In the genomic region with DNA sequence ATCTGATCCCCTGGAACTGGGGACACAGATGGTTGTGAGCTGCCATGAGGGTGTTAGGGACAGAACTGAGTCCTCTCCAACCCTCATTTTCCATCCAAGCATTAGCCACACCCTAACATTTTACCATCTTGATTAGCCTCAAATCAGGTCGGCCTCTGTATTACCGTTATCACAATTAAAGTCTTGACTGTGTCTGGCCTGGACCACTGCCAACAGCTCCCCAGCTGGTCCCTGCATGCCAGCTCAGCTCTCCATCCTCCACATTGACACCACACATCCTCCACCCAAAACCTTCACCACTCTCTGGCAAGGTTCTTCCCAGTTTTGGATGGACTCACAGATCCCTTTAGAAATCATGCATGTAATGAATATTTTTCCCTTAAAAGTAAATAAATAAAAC, we compare ENCODE assay signal across 15 mouse cellular contexts. TPM values are rescaled to one million over a fixed set of nuclear protein-coding genes. Genes with fewer than 3 reads are reported as not detected.
A peak's percentile ranks its signal among the peaks of the same experiment; 100 is the strongest.
DNase-seq lines count a peak whose midpoint lies in the region; ATAC-seq lines count a peak whose summit lies in the region.
"Had no signal": no experiment of that assay in that cellular context is flagged by ENCODE, and none has a peak within 500 bp of the region (broad histone marks: within the 10 kb centered on the region; RNA-seq: fewer than 3 reads in every experiment).

No protein-coding gene starts in this region.

- 0 out of 2 replicates have a peak, but pooled peaks have one; percentile 10 for ATAC-seq in megakaryocyte progenitor cell, adult 5-6 weeks (replicated peaks; ENCODE audit: poor library complexity)
- ATAC-seq: forebrain, postnatal 0 days; hindbrain, embryonic 16.5 days; inflammation-experienced regulatory T-cells, adult 6 months had no signal

- DNase-seq in cerebellum, postnatal 14 days: peak; percentile 20 to 43
- no peak for DNase-seq in cerebellum, adult 8-10 months
- peak; percentile 36 for DNase-seq in layer of hippocampus, adult 11-12 months (ENCODE audit: low spot score)
- no peak for DNase-seq in layer of hippocampus, postnatal 14 days (ENCODE audit: low spot score in 2 of 2)
- peak; percentile 35 for DNase-seq in retina, postnatal 1 day
- DNase-seq in retina, embryonic 14.5 days (ENCODE audit: low spot score): no peak
- no peak for DNase-seq in thymus, postnatal 4 days
- DNase-seq: adrenal gland, adult 8-10 months; cerebellum, adult 11-12 months; forebrain, postnatal 0 days; gastrocnemius, postnatal 14 days; heart, postnatal 36 days had no signal

RNA-seq across cellular contexts. Expression of a gene that starts 9.5 kb away (rescaled TPM):
- 1 to 10 TPM; 6.2 to 6.8 TPM for total RNA-seq in layer of hippocampus, postnatal 14 days (2021)
- total RNA-seq in megakaryocyte progenitor cell, adult 5-6 weeks (2015): 8.9 and 14.2 TPM in 2 replicates
- total RNA-seq in megakaryocyte progenitor cell, adult 5-6 weeks (2017): 18.3 and 22.9 TPM in 2 replicates
- total RNA-seq: gastrocnemius, postnatal 14 days had no signal

RNA-seq across cellular contexts. Expression of a gene that starts 39.2 kb away (rescaled TPM):
- total RNA-seq in layer of hippocampus, postnatal 14 days (2021): 10 to 100 TPM; 89.4 to 97.4 TPM
- total RNA-seq in megakaryocyte progenitor cell, adult 5-6 weeks (2015): 385 and 404 TPM in 2 replicates
- 156 and 215 TPM in 2 replicates for total RNA-seq in megakaryocyte progenitor cell, adult 5-6 weeks (2017)

Comparison
In these comparisons a context has a peak if more than half of its experiments do, and no peak if none do; other contexts are left out.
1. DNase-seq: peak in cerebellum, postnatal 14 days (2 of 2), layer of hippocampus, adult 11-12 months (single experiment) and retina, postnatal 1 day (single experiment); none in cerebellum, adult 8-10 months (single experiment), layer of hippocampus, postnatal 14 days (0 of 2), retina, embryonic 14.5 days (single experiment) and thymus, postnatal 4 days (single experiment).